Mouse (Mus musculus): ENCODE measurements at regions not wholly inside any gene's neighbourhood (a gene's known extent, or its start where the extent isn't known, plus 50 kb on each side); places are given as distances from the start of the nearest gene placed in this dataset.

GRCm38 (mm10) chr1:90288892-90289731, 85.3 kb downstream of the Ackr3 start:
- no peak for DNase-seq (ENCODE audit: low spot score)

DNA sequence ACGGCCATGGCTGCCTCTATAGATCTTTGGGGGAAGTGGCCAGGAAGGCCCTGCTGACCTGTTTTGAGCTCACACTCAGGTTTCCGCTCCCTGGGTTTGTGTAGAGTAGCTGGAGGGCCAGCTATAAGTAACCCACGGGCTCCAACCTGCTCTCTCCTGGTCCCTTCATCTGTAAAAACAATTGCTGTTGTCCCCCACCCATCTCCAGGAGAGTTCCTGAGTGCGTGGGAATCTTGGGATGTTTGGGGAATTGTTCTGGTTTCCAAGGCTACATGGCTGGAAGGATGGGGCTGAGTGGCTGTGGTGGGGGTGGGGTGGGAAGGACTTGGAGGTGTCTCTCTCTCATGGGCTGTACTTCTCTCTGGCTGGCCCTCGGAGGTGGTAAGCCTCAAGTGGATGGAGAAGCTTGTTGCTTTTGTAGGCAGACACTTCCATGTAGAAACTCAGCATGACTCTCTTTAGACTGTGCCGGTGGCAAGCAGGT, 86.0 kb downstream of the Ackr3 start:
- DNase-seq (ENCODE audit: low spot score) = no peak

GRCm38 (mm10) chr1:90290428-90291197, 86.8 kb downstream of the Ackr3 start:
- DNase-seq (ENCODE audit: low spot score) = no peak

DNA sequence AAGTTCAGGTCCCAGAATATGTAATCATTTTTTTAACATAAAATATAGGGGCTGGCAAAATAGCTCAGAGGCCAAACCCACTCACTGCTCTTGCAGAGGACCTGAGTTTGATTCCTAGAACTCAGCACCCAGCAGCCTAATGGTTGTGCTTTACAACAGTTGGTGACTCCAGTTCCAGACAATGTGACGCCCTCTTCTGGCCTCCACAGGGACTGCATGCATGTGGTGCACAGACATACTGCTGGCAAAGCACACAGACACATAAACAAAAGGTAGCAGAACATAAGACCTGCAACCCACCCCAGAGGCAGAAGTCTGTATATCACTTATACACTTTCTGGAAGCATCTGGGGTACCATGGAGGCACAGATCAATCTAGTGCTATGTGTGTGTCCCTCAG, 87.5 kb downstream of the Ackr3 start:
- no peak for DNase-seq (ENCODE audit: low spot score)

DNA sequence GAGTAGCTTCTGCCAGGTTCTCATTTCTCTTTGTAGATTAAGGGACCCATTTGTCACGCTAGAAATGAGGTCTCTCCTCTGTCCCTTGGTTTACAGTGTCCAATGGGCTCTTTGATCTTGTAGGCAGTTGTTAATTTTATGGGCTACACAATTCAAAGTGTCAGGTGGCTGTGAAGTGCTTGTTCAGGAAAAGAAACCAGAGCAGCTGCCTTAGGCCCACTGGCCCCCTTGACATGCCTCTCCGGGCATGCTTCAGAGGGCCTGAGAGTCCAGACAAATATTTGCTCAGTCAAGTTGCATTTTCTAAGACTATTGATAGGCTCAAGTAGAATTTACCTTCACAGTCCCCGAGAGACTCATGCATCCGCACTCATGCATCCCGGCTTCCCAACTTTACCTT, 94.0 kb downstream of the Ackr3 start:
- peak; percentile 41 for DNase-seq (ENCODE audit: low spot score)

- no peak for DNase-seq (ENCODE audit: low spot score)
These were observed 96.4 kb downstream of the Ackr3 start for GRCm38 (mm10) chr1:90300229-90300628.

DNA sequence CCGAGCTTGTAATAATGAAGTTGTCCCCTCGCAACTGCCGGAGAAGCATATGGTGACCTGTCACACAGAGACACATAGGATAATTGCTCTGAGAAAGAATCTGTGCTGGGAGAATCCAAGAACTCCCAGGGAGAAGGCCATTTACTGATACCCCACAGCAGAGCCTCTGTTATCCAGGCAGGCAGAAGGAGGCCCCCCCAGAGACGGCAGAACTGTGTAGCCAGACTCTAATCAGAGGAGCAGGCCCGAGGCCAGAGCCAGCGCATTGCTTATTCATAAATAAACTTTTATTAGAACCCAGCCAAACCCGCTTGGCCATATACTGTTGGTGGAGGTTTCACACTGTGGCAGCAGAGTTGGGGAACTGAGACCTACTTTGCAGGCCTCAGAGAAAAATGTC, 100.6 kb downstream of the Ackr3 start:
- no peak for DNase-seq (ENCODE audit: low spot score)

GRCm38 (mm10) chr1:90311016-90311415, 107.2 kb downstream of the Ackr3 start:
- no peak for DNase-seq (ENCODE audit: low spot score)

DNA sequence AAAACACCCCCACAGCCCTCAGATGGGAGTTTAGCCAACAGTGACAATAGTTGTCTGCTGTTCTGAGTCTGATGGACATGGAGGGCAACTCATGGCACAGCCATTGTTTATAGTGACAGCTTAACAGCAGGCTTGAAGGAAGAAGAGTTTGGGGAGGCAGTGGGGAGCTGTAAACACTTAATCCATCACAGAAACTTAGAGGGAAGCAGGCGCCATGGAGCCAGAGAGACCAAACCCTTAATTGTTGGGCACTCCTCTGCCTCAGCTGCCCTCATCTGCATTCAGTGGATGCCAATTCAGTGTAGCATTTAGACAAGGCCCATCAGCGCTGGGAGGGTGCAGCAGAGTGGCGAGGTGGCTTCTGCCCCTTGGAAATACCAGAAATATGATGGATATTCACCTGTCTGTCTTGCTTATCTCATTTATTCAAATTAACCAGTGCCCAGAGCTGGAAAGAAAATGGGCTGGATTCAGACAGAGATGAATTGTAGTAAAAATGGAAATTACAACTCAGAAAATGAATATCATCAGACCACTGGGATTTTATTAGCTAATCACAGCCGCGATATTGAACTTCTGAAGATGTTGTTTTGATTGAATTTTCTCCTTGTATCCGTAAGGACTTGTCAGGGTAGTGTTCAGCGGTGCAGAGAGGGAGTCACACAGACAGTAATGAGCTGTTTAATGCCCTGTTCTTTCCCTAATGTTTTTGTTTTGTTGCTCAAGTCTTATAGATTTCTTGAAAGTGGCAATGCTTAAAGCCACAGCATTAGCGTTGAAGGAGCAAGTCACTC, 108.1 kb downstream of the Ackr3 start:
- DNase-seq (ENCODE audit: low spot score) = no peak

DNA sequence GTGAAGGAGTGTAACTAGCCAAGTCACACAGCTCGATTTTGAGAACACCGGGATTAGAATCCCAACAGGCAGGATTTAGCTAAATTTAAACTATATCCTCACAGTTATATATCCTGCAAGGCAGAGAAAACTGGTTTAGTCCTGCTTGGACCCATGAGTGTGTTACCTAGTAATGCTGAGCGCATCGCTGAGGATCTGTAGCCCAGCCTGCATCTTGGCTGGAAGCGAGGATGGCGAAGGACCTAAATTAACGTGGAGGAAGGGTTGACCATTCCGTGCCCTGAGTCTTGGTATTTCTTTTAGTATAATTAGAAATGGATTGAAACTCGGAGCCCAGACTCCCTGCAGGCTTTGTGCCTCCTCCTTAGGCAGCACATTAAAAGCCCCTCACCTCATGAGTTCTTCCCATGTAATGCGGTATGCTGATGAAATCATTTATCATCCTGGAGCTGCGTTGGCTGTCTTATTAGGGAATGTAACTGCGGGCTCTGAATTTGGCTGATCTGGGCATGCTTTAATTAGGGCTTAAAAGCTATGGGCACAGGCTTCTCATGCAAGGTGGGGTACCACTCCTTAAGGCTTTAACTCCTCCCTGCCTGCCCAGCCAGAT, 110.1 kb downstream of the Ackr3 start:
- no peak for DNase-seq (ENCODE audit: low spot score)

DNA sequence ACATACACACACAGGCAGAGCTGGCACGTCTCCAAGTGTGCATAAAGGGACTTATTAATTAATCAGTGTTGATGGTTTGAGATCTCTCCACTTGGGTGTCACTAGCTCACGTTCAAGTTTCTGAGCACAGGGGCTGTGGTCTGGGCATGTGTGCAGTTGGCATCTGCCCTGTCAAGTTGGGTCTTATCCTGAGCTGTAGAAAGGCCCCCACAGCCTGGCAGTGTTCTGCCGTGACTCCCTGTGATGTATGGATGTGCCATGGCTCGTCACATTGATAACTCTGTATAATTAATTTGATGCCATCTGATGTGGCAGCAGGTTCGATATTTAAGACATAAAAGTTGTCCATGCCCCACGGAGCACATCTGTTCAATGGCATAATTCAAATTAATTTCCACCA, 114.1 kb downstream of the Ackr3 start:
- DNase-seq (ENCODE audit: low spot score) = no peak

GRCm38 (mm10) chr1:90318502-90318901, 114.7 kb downstream of the Ackr3 start:
- no peak for DNase-seq (ENCODE audit: low spot score)

DNA sequence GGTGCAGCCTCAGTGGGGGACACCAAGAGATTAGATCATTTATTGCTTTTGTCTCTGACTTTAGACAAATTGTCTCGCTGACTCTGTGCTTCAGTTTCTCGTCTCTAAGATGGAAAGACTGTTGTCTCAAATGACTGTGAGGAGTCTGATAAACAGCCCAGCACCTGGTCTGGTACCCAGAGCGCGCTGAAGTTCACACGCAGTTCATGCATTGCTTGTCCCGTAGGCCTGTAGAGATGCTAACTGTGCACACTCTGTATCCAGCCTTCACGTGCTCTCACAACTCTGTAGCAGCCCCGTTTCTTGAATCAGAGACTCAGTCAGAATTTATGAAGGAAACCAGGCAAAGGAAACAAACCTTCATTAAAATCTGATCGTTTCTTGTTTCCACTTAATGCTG, 116.7 kb downstream of the Ackr3 start:
- DNase-seq (ENCODE audit: low spot score) = no peak

DNA sequence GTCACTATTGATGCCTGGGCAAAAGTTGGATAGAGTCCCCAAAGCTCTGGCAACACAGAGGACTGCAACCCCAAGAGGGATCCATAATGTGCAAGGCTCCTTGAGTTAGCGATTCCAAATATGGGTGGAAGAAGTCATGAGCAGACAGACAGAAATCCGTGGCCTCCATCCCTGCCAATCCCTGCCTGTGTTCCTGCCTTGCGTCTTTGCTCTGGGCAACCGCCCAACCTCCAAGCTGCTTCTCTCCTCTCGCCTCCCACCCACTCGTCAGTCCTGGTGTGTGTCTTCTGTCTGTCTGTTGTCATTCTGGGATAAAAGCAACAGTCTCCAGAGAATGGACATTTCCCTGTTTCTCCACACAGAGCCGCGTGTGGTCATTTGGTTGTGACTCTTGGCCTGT, 117.7 kb downstream of the Ackr3 start:
- DNase-seq (ENCODE audit: low spot score) = no peak

DNA sequence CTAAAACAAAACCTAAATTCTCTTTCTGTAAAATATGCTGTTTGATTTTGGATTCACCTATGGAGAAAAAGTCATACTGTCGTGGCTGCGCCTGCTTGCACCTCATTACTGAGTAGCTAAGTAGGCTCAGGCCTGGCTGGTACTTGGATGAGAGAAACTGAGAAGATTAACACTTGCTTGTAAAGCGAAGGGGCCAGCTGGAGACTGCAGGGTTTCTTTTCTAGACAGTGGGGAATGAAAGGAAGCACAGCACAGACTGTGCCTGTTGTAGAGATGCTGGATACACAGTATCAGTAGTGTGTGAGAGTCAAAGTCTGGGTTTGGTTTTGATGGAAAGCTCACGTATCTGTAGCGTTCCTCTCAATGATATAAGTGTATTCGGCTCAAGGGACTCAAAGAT, 123.5 kb downstream of the Ackr3 start:
- no peak for DNase-seq (ENCODE audit: low spot score)

GRCm38 (mm10) chr1:90332531-90332930, 128.8 kb downstream of the Ackr3 start:
- no peak for DNase-seq (ENCODE audit: low spot score)

DNA sequence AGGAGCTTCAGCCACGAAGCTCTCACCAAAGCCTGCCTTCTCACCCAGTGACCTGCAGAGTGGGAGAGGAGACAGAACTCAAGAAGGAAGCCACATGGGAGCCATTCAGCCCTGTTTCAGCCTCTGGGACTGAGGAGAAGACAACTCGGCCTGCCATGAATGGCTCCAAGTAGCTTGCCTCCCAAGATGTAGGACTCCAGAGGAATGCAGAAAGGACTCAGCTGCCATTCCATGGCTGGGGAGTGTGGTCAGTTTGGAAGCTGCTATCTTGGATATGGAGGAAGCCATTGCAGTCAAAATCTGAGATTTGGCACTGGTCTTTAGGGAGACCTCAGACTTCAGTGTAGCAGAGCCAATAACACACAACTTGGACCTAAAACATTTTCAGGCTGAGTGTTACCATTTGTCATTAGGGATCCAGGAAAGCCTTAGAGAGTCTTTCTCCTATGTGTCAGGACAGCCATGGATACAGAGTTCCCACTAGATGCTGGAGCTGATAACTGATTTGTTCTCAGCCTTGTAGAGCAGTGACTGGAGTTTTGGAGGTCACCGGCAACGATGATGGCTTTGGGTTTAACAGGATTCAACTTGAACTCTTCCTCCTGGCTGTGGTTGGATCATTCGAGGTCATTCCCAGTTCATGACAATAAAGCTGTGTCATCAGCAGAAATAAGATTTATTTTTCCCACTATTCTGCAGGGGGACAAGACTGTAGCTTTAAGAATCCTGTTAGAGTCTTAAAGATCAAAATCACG, 130.1 kb downstream of the Ackr3 start:
- no peak for DNase-seq (ENCODE audit: low spot score)

DNA sequence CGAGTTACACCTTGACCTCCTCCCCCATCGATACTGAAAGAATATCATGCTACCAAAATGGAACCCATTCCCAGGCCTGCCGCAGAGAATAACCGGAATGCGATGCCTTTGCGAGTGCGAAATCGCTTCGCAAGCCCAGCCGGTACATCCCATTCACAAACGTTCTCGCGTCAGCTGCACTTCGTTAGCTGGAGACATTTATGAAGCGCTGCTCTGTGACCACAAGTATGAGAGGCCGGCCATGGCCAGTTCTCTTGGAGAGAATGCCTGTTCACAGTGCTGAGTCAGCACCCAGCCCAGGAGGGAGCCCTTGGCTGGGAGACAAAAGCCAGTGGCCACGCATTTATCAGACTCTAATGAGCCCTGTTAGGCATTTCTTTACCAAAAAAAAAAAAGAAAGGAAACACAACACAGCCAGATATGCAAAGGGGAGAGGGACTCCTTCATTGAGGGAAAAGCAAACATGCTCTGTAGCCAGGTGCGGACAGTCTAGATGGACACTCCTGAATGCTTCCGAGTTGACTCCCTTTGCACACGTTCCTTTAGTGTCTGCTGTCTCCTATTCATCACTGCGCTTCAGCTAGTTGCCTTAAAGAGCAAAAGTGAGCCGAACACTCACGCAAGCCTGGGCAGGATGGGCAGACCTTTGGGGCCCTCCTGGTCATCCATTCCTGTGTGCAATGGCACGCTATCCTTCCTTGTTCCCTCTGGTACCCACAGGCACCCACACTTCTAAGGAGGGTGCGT, 131.4 kb downstream of the Ackr3 start:
- peak; percentile 37 for DNase-seq (ENCODE audit: low spot score)

DNA sequence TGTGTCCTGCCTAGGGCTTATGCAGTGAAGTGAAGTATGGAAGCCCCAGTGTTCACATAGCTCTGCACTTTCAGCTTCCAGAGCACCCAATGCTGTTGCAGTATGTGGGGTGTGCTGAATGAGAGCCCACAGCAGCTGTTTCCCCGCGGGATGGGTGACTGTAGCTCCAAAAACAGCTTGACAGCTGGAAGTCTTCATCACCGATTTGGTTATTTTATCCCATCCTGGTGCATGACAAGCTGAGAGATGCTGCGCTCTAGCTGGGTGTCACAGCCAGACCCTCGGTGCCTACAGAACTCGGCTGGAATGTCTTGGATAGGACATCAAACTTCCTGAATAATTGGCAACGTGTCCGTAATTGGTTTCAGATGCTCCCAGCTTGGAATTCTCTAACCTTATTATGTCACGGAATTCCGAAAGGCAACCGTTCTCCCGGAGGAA, 134.1 kb downstream of the Ackr3 start:
- DNase-seq (ENCODE audit: low spot score) = peak; percentile 42

DNA sequence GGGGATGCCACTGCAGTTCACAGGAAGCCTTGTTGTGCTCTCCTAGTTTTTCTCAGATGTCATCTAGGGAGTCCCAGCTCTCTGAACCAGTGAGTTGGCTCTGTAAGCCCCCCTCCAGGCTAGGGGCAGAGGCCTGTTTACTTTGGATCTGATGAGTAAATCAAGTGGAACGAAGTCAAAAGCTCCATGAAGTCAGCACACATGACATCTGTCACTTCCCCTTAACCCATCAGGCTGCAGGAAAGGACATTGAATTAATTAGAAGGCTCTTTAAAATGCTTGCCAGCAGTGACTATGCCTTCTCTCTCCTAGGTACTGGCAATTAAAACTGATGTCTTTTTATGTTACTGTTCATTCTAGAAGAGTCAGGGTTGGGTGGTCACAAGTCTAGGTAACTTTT, 138.6 kb downstream of the Ackr3 start:
- no peak for DNase-seq (ENCODE audit: low spot score)

DNA sequence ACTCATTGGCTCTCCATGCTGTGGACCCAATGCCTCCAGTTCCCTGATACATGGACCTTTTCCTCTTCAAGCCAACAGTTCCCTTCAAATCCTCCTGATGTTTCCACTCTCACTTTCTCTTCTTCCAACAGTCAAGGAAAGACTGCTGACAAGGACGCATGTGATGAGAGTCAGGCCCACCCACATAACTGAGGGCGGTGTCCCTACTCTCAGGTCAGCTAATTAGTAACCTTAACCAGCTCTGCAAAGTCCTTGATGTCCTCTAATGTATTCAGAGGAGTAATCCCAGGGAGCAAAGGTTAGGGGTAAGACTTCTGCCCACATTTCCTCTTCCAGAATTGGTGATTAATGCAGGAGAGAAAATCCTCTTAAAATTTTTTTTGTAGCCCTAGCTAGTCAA, 139.7 kb downstream of the Ackr3 start:
- no peak for DNase-seq (ENCODE audit: low spot score)
